Mouse (Mus musculus) thymus, adult 2 months (tissue): ENCODE results near the gene Kcnt2.

ENCODE experiments used
- CTCF ChIP-seq: fragments of 200-500 bp; IDR thresholded peaks from 2 replicates; pipeline ENCODE4 v1.5.1; 2012; ENCODE audit warnings: mild to moderate bottlenecking, control low read depth, low read length, moderate library complexity, borderline replicate concordance; ENCODE audit not compliant: control insufficient read depth, poor library complexity, insufficient read depth; ENCODE audit errors: extremely low read depth
- POLR2A ChIP-seq: fragments of 200-500 bp; IDR thresholded peaks from 2 replicates; pipeline ENCODE4 v1.6.1; 2012; ENCODE audit warnings: mild to moderate bottlenecking, low read length, control low read depth, moderate library complexity; ENCODE audit not compliant: control insufficient read depth, poor library complexity, insufficient read depth; ENCODE audit errors: extremely low read depth

- TF ChIP-seq CTCF (no peak), POLR2A (no peak)
These were observed 118.8 kb downstream of the Kcnt2 start for GRCm38 (mm10) chr1:140364787-140365186.
